Mouse (Mus musculus): Measurements from ENCODE around the gene Zfp27.
A peak's percentile ranks its signal among the peaks of the same experiment; 100 is the strongest.

Gene Zfp27

DNA sequence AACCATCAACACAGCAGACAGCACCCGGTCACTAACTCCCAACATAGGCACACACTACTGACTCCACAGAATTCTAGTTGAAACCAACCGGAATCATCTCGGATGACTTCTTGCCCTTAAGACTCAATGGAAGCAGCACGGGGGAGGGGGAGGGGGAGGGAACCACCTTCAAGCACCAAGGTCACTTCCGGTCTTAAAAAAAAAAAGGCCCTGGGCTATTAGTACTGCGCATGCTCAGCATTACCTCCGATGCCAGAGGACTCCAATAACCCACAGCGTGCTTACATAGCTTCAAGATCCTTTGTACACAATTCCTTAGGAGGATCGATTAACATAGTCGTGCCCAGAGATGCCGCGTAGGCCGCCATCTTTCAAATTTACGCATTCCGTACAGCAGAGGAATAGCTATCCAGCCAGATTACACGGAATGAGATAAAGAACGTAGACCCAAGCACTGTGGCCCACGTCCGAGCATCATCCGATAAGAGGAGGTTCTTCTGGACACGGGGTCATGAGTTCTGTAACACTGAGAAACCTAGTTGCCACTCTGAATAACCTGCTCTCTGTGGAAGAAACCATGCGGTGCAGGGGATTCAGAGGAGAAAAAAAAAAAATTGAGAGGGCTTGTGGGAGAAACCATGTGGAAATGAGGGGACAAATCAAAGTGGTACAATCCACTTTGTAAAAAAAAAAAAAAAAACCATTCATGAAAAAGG lies at the start of gene Zfp27:
TSS of gene Zfp27 (minus strand) at position 607 of the 716 bp plus-strand sequence.
- peak; percentile 80 to 82 for DNase-seq

DNA sequence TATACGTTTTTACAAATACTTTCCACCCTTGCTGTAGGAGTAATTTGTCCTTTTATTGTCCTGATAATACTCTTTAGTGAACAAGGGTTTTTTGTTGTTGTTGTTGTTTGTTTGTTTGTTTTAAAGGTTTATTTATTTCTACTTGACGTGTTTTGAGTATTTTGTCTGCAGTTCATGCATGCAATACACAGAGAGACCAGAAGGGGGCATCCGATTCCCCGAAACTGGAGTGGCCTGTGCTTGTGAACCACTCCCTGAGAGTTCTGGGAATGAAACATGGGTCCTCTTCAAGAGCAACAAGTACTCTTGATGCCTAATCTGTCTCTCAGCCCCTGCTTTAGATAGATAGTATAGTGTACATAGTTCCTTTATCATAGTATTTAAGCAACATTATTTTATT lies 48.4 kb upstream of the Zfp27 start:
- DNase-seq, result peak; percentile 53 to 72

DNA sequence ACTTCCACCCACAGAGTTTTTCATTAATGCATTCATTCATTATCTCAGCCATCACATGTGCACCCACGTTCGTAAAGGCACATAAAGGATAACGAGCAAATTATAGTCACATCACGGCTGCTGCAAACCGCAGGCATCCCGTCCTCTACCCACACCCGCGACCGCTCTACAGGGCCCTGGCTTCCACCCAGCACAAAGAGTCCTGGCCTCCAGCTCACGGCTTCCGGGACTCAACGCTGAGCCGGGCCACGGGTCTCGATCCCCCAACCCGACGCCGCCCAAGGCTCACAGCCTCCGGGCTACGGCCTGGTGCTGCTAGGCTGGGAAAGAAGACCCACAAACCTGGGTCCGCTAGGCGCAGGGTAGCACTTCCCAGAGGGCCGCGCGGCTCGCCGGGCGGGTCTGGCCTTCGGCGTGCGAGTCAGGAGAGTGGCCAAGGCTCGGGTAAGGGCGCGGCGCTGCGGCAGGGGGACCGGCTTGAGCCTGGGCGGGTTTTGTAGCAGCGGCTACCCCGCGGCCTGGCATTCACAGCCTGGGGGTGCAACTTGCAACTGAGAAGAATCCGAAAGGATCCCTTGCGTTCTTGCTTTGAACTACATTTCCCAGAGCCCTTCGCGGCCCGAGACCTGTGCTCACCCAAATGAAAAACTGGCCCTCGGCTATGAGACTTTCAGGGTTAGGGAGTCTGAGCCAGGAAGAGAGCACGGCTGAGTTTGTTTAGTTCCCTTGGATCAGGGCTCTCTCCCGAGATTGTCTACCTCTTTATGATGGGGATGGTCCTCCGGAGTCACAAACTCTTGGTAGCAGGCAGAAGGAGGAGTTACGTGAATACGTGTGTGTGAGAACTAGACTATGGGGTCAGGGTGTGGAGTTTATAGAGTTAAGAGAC lies 47.4 kb upstream of the Zfp27 start, which contains the start of gene Zfp74:
TSS of gene Zfp74 (minus strand) at position 577 of the 889 bp plus-strand sequence.
- DNase-seq, result peak; percentile 83 to 86

DNA sequence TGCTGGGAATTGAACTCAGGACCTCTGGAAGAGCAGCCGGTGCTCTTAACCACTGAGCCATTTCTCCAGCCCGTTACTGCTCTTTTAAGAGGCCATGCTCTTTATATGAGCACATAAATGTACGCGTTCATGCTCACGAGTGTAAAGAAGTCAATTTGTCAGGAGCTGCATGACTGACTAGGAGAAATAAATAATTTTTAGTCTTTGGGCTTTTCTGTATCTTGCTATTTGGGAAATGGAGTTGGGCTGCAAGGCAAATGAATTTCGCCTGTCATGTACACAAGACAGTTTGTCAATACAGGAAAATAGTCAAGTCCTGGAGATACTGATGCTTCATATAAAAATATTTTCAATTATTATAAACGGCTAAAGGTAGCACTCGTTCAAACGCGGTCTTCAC lies 46.7 kb upstream of the Zfp27 start:
- DNase-seq, result no peak

DNA sequence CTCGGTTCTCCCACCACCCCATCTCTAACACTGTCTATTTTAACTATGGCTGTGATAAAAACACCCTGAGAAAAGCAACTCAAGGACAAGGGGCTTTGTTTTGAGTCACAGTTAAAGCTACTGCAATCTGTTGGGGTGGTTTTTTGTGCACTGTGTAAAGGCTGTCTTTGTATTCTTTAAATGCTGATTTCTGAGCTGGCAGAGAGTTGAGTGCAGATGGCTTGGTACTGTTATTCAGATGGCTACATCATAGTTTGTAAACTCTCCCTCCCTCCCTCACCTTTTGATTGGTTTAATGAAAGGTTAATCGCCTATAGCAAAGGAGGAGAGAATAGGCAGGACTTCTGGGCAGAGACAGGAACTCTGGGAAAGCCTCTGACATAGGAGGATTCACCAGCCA lies 37.8 kb upstream of the Zfp27 start:
- DNase-seq, result no peak

DNA sequence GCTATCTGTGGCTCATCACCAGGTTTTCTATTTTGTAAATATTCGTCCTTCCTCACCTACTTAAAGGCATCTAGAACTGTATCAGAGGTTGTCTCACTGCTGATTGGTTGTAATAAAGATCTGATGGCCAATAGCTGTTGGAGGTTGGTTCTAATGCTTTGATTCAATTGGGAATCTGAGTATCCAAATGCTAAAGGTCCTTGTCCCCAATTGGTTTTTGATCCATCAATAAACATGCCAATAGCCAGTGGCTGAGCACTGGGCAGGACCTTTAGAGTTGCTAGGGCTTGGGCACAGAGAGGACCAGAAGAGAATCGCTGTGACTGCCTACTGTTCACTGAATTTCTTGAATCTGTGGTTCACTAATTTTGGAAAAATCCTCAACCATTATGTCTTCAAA lies 37.3 kb upstream of the Zfp27 start:
- no peak for DNase-seq

DNA sequence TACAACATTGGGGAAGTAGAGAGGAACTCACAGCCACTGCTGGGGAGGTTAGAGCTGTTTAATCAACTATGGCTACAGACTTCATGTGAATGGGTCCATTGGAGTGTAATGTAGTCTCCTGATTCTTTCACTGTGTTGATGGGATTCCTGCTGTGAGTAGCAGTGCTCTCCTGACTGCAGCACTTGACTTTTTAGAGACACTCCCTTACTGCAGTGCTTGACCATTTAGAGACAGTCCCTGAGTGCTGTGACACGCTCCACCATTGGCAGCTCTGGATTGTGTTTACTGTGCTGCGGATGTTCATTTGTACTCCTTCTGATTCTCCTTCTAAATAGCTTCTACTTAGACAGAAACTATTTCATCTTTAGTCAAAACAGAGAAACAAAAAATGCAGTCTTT lies 36.4 kb upstream of the Zfp27 start:
- no peak for DNase-seq

DNA sequence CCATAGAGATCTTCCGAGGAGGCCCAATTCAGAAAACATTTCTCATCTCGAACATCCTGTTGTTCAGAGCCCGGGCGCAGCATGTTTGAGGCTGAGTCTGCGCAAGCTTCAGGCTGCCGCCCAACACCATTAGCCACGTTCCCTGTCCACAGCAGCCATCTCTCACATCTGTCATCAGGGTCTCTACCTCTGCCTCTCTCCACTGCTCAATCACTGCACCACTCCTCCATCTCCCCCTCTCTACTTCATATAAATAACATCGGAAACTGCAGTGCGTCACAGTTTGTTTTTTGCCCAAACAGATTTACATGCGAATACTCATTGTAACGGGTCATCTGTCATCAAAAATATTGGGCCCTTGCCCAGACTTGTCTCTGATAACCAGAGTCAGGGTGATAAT lies 34.7 kb upstream of the Zfp27 start:
- DNase-seq, result no peak

DNA sequence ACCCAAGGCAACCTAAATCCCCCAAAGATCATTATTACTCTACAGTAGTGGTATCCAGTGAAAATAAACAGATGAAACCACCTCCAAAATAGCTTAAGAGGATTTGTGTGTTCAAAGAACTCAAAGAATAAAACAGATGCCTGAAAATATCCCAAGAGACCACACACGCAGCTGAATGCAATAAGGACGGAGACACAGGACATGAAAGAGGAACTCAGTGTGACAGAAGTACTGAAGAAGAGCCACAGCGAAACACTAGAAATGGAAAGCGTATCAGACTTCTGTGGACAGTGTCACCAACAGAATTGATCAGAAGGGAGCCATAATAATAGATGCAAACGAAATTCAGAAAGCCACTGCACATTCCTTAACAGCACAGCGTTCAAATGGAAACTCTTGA lies 32.5 kb upstream of the Zfp27 start:
- DNase-seq, result no peak

DNA sequence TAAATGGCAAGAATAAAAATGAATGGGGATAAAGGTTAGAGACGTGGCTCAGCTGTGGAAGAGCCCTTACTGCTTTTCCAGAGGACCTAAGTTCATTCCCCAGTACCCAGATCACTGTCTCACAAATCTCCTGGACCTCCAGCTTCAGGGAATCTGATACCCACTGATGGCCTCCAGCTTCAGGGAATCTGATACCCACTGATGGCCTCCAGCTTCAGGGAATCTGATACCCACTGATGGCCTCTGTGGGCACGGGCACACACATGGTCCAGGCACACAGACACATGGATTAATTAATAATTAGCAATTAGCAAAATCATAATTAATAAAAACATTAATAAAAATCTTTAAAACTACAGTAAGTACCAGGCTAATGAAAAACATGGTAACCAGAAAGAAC lies 16.4 kb upstream of the Zfp27 start:
- no peak for DNase-seq

DNA sequence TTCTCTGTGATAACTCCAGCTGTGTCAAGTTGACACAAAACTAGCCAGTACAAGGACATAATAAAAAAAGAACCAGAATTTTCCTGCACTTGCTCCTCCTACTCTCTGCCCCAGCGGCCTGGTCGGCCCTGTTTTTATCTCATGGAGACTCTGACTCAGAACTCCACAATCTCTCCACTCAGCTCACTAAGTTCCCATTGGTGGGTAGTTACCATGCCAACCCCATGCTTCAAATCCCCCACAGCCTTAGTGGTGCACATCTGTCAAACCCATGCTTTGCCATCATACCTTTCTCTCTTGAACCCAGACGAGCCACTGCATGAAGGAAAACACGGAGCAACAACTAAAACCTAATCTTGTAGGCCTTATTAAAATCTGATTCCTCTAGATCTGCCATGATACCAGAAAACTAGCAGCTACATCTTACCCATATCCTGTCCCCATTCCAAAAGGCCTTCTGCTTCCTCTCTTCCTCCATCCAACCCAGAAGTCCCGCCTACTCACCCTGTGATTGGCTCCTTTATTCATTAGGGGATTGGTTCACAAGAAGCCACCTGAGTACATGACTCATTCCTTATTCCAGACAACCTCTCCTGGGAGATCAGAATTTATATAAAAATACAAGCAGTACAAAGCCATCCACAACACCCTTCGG lies 15.2 kb upstream of the Zfp27 start:
- DNase-seq, result no peak

DNA sequence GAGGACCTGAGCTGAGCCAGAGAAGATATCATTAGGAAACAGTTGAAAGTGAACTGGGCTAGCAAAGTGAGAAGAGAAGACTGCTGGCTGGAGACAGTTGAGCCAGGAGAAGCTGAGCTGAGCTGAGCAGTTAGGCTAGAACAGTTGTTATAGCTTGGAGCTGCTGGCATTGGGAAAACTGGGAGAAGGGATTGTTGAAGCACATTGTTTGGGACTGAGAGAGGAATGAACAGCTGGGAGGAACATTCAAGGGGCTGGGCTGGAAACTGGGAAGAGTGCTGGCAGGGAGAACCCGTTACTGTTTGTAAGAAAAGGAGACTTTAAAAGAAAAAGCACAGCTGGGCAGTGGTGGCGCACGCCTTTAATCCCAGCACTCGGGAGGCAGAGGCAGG lies 11.7 kb upstream of the Zfp27 start:
- DNase-seq, result no peak

DNA sequence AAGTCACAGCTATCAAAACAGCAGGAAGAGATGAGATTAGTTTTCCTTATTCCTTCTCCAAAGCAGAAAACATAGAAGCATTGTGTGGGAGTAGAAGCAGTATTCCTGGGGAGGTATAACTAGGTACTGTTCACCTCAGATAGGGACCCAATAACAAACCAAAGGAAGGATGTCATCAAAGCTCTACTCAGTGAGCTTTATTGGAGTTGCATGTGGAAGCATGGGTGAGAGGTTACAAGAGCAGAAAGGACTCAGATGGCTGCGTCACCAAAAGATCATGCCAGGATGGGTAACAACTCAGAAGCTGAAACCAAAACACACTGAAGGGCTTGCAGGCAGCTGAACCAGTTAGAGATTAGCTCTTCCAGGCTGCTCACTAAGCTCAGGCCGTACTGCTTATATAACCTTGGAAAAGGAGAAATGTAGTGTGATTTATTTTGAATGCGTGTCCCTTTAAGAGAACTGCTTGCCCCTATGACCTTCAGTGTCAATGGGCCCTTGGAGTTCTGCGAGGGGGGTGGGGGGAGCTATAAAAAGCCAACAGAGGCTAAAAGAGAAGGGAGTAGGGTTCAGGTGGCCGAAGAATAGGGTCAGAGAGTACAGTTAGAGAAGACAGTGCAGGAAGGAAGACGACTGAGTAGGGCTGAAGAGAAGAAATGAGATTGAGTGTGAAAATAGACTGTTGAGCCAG lies 11.1 kb upstream of the Zfp27 start:
- no peak for DNase-seq

DNA sequence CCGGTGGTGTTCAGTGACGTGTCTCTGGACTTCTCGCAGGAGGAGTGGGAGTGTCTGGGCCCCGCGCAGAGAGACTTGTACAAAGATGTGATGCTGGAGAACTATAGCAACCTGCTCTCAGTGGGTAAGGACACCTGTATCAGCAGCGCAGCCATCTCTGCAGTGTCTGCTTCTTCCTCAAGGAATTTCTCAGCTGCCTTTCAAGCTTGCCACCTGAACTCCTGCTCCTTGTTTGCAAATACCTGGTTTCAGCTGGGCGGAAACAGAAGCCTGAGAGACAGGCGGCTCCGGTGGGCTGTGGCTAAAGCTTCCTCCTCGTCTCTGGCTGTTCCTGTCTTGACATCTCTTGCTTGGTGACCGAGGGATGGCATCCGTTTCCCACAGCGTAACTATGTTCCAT lies 5.8 kb upstream of the Zfp27 start:
- no peak for DNase-seq

DNA sequence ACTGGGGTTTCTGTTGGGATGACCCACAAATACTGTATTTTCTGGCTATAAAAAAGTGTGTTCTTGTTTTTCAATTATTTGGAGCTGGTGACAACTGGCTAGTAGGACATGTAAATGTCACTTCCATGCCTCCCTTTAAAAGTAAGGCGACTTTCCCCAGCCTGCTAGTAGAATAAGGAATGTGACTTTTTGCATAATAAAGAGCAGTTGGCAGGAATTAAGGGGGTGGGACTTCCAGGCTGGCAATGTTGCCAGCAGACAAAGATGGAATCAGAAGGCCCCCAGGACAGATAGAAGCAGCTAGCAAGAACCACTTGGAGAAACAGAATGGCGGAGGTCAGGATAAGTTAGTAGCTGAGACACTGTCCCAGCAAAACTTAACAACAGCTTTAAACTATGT lies 3.9 kb upstream of the Zfp27 start:
- DNase-seq, result no peak

DNA sequence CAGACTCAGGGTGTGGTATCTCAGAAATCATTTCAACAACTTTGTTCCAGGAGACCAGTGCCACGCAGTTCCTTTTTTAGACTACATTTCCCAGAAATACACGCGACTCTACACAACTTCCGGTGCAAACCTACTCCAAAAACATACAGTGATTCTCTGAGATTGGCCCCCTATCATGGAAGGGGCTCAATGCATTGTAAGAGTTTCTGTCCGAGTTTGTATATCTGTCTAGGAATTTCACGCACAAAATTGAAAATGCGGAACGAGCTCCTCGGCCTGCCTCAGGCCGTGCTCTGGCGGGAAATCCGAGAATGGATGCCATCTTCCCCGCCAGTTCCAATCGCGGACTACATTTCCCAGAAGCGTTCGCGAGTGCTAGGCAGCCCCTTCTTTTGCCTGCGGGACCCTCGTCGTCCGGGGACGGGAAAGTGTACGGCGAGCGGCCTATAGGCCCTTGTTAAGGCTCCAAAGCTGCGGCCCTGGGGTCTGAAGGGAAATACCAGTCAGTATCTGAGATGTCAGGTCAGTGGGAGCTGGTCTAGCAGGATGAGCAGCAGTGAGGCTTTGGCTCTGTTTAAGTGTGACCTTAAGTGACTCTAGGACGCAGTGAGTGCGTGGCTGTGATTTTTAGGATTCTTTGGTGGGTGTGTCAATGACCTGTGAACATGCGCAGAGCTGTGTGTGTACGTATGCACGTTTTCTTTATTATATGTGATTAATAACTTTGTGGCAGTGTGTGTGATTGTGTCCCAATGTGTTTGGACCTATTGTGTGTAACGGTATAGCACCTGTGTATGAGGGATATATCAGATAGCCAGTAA lies 2.0 kb upstream of the Zfp27 start, which contains the start of gene Zfp383:
TSS of gene Zfp383 (plus strand) at position 94 of the 821 bp plus-strand sequence.
- peak; percentile 84 to 88 for DNase-seq

DNA sequence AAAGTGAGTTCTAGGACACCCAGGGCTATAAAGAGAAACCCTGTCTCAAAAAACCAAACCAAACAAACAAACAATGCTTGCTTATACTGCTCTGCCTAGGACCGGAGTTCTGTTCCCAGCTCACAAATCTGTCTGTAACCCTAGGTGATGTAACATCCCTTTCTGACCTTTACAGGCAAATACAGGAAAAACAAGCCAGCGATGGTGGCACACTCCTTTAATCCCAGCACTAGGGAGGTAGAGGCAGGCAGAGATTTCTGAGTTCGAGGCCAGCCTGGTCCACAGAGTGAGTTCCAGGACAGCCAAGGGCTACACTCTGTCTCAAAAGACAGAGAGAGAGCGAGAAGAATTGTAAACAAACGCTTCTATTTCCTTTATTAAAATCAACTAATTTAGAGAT lies 834 bp upstream of the Zfp27 start:
- DNase-seq, result peak in 1 of 2 experiments; percentile 18

DNA sequence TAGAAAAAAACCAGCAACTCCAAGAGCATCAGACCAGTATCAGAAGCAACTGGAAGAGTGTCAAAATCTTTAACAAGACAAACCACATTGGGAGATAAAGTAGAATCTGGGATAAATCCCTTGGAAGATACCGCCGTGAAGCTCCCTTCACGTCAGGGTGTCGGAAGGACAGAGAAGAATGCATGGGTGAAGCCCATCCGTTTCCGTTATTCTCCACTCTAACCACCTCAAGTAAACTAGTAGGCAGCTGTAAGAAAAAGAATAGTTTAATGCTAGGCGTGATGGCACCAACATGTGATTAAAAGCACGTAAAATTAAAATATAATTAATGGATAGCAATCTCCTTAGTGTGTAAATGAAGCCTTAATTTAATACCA lies 298 bp upstream of the Zfp27 start:
- peak in 1 of 2 experiments; percentile 22 for DNase-seq

DNA sequence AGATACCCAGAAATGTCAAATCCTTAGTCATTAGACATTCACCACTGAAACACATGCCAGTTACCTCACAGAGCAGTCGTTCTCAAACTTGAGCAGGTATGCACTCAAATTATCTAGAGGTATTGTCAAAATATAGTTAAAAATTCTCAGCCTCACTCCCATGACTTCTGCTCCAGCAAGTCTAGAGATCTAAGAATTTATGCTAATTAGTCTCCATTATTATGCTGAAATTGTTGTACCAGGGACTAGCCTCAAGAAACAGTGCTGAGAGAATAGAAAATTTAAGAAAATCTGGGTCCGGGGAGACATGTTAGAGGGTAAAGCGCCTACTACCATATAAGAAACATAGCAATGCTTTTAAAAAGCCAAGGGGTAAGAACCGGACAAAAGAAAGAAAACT lies 2.3 kb downstream of the Zfp27 start:
- DNase-seq, result no peak

DNA sequence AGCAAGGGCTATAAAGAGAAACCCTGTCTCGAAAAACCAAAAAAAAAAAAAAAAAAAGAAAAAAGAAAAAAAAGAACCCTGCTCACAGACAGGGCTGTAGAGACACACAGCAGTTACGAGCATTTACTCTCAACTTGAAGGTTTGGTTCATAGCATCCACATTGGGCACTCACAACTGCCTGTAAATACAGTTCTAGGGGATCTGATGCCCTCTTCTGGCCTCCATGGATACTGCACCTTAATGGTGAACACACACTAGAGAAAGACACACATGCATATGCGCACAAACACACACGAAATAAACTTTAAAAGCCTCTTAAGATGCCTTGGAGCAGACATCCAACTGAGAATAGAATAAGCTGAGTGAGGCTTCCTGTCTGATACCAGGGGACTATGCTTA lies 8.0 kb downstream of the Zfp27 start:
- DNase-seq, result no peak

DNA sequence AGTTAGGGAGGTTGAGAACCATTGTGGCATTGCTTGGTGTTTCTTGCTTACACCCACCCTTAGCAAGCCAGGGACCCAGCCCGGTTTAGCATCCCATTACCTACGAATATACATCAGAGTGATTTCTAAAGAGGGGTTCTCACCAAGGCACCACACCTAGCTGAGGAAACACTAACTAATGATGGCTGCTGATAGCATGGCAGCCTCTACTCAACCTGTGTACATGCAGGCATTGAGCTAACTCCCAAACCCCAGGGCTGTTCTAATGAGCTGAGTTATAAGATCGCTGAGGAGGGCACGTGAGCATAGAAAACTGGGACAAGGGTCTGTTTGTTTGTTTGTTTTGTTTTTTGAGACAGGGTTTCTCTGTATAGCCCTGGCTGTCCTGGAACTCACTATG lies 13.6 kb downstream of the Zfp27 start:
- DNase-seq, result no peak

DNA sequence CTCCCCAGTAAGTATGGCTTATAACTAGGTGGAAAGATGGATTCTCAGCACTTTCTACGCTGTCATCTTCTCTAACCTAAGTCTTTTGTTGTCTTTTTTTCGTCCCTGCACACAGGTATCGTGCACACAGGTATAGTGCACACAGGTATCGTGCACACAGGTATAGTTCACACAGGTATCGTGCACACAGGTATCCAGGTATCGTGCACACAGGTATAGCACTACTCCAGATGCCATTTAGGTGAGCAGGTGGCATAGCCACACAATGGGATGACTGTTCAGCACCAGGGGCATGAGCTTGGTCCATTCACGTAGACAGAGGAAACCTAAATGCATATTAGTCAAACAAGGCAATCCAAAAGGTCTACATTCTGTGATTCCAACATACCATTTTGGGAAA lies 15.9 kb downstream of the Zfp27 start:
- DNase-seq, result no peak
